Mouse (Mus musculus) brain, embryonic 18.5 days (tissue): ENCODE measurements around the gene Gm17387.

Source experiments
- DNase-seq: peaks from one replicate; pipeline ENCODE4 v3.0.0-alpha.2; 2012; ENCODE audit warnings: low read depth, low spot score

Gene Gm17387

DNA sequence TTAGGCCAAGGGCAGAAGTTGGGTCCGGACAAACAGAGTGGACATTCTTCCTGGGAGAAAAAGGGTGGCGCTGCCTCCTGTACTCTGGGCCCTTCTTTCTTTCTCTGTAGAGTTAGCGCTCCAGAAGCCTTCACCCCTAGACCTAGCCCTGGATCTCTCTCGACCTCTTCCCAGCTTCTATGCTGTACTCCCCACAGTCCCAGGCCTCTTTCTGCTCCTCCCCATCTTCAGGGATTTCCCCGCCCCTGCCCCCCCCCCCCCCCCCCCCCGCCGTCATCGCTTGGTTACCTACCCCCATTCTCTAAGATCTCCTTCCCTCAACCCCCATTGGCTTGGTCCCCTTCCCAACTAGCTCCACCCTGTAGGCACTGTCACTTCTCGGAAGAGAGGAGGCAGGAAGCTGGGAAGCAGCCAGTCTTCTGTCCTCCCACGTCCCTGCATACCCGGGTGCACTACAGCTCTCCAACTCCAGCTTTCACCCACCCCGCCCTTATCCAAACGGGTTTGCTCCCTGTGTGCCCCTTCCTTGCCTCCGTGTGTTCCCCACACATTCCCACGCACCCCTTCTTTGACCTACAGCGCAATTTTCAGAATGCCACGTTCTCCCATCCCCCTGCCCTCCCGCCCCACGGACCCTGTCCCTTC lies 18.8 kb downstream of the Gm17387 start:
- DNase-seq = no peak

DNA sequence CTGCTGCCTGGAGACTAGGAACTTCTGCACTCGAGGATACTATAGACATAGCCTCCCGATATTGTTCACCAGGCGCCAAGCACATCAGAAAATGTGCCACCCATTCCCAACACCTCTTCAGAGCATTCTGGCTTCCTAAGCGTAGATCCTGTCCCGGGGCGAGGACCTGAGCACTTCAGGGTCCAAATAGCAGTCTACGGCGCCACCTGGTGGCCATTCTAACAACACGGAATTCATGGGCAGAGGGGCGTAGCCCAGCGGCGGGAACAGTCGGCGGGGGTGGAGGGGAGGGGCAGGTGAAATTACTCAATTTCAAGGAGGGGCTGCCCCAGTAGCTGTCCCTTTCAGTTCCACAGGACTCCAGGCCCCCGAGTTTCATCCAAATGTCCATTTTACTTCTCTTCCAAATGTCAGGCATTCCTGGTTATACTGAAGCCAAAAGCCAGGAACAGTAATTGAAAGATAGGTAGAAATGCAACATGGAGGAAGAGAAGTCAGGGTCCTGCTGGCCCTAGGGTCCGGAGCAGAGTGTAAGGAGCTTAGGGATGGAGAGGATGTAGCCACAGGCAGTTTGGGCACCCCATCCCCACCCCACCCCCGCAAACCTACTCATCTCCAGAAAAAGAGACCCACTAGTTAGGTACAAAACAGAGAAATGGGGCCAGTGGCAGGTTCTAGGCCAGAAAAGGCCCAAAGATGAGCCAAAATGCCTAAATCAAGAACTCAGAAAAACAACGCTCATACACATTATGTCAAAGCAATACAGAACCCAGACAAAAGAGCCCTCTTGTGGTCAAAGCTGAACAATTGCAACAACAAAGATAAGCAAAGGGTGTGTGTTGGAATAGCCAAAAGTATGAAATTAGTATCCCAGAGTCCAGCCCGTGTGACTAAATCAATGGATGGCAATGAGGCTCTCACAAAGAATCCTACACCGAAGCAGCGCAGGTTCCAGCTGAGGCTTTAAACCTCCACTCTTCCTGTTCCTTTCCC lies 19.6 kb downstream of the Gm17387 start:
- peak; percentile 79 for DNase-seq

DNA sequence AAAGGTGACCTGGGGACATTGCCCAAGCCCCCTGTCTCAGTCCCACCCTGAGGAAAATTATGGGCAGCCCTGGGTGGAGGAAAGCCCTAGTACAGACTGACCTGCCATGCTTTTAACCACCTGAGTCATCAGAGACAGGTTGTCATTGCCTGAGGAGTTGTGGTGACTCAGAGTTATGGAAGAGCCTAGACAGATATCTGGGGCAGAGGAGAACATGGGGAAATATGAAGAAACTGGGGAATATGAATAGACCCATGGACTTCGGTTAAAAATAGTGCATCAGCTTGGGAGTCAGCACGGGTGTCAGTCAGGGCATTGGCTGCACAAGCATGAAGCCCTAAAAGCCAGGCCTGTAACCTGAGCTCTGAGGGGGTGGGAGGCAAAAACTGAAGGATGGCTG lies 20.4 kb downstream of the Gm17387 start:
- DNase-seq = no peak

DNA sequence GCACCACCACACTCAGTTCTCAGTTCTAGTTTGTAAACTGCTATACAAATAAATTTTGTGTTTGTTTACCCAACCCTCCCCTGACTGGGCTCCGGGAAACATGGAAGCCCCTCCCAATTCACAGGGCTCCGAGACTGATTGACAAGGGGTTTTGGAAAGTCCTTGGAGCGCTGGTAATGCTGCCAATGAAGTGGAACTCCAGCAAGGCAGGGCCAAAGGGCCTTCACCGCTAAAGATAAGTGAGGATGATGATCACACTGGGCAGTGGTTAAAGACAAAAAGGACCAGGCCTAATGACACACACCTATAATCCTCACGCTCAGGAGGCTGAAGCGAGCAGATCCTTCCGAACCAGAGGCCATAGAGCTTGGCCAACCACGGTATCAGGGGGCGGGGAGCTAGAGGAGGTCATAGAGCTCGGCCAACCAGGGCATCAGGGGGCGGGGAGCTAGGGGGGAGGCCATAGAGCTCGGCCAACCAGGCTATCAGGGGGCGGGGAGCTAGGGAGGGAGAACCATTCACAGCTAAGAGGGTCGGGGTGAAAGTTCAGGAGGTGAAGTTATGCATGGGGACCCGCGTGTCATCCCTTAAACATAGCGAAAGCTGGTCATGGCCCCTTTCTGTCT lies 22.2 kb downstream of the Gm17387 start:
- no peak for DNase-seq

DNA sequence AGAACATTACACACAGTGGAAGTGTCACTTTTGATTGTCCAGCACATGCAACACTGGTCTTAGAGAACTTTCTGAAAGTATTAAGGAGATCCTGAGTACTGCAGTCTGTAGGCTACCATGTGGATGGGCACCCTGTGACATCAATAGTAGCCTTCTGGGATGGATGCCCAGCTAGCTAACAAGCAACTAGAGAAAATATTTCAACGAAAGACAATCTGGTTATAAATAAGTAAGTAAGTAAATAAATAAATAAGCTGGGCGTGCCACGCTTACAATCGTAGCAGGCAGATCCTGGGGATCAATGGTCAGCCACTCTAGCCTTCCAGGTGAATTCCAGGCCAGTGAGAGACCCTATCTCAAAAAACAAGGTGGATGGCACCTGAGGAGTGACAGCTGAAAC lies 23.1 kb downstream of the Gm17387 start:
- DNase-seq = no peak

DNA sequence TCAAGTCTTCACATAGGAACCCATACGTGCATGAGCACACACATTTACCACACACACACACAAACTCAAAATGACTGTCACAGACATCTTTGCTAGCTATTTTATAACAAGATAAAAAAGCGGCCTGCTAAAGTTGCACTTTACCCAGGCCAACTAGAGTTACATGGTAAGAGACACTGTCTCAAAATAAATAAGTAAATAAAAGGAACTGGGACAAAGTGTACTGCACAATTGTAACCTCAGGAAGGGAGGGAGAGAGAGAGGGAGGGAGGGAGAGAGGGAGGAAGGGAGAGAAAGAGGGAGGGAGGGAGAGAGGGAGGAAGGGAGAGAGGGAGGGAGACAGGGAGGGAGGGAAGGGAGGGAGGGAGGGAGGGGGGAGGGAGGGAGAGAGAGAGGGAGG lies 23.5 kb downstream of the Gm17387 start:
- DNase-seq = no peak

DNA sequence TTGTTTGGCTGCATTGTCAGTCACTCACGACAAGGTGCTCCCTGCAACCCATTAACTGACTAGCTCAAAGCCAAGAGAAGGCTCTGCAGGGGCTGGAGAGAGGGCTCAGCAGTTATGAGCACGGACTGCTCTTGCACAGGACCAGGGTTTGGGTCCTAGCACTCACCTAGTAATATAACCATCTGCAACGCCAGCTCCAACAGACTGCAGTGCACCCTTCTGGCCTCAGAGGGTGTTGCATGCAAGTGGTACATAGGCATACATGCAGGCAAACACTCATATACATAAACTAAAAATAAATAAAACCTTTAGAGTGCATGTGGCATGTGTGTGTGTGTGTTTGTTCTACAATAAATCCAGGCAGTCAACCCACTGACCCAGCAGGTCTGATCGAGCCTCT lies 26.9 kb downstream of the Gm17387 start:
- DNase-seq = no peak

DNA sequence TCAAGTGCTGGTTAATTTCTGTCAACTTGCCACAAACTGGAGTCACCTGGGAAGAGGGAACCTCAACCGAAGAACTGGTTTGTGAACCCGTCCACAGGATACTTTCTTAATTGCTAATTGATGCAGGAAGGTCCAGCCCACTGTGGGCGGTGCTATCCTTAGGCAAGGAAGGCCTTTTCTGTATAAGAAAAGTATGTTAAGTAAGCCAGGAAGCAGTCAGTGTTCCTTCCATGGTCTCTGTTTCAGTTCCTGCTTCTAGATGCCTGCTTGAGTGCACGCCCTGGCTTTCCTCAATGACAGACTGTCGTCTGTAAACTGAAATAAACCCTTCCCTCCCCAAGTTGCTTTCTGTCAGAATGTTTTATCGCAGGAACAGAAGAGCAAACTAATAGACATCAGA lies 28.0 kb downstream of the Gm17387 start:
- no peak for DNase-seq

DNA sequence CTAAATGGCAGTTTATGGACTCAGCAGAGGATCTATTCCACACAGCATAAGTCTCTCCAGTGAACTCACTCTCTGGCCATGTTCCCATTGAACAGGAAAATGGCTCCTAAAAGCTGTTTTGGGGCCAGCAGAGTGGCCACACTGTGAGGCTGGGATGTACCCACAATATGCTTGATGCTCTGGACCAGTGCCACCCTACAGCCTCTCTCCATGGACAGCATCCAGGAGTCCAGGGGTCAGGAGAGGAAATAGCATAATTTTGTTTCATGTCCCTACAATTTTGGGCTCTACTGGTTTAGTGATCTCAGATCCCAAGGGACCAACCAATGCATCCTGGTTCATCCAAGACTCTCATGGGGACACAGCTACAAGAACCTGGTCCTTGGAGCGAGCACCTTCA lies 28.6 kb downstream of the Gm17387 start:
- no peak for DNase-seq

DNA sequence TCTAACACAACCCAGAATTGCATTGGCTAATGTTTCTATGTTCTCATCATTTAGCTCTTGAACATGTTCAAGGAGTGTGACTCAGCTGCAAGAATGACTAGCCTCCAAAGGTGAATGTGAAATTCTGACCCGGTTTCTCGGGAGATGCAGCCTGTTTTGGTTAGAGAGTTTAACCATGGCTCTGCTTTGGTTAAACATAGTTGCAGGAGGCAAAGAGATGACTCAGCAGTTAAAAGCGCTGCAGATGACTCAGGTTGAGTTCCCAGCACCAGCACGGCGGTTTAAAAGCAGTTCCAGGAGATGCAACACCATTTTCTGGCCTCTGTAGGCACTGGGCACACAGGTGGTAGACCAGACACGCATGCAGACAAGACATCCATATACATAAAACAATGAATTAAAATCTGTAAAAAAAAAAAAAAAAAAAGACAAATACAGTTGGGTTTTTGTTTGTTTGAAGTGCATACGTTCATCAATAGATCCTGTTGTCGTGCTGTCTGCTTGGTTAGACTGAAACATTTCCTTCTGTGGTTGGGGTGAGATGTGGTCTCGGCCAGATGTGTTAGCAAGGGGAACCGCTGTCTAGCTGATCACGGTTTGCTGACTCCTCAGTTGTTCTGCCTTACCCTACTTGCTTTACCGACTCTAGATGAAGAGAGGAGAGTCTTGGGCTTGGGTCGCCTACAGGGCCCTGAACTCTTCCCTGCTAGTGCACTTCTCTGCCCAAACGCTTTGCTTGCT lies 29.8 kb downstream of the Gm17387 start:
- DNase-seq = no peak

DNA sequence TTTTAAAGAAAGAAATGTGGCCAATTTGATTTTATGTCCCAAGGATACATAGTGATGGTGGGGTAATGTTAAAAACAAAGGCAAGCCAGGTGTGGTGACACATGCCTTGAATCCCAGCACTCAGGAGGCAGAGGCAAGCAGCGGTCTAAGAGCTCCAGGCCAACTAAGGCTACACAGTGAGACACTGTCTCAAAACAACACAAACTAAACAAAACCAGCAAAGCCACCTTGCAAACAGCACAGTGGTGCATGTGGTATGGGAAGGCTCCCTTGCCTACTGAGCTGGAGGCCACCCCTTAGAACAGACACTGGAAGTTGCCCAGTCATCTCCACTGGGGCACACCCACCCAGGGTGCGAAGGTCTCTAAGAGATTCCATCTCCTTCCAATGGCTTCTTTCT lies 31.0 kb downstream of the Gm17387 start:
- DNase-seq = no peak

DNA sequence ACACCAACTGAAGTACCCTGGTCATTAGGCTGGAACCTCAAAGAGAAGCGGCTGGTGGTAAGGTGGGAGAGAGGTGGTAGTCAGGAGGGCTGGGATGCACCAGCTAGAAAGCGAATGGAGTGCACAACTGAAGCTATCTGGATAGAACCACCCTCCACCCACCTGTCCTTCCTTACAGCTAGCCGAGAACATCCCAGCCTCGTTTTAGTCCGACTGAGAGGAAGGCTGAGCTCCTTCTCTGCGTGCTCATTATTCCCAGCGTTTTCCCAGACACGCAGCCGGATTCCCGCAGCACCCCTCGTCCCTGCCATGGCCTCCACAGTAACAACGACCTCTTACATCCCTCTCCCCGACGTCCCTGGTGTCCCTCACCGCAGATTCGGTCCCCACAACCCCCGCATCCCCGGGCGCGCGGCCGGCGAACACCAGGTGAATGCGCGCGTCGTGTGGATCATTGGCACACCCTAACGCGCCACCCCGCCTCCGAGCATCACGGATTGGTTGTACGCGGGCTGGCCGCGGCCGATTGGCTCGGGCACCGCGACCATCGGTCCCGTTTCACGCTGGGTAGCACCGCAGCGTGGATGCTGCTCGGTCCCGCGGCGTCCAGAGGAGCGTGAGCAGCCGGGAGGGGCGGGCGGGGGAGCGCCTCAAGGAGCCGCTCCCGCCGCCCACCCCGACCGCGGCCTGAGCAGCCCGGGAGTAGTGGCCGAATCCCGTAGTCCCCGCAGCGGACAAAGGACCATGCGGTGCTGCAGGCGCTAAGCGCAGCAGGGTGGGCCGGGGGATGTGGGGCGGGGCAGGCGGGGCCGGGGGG lies 31.7 kb downstream of the Gm17387 start, which contains the start of gene B4galnt4:
Gene B4galnt4, plus strand, starts transcription at position 679 of the 817 bp plus-strand sequence.
- peak; percentile 89 for DNase-seq

DNA sequence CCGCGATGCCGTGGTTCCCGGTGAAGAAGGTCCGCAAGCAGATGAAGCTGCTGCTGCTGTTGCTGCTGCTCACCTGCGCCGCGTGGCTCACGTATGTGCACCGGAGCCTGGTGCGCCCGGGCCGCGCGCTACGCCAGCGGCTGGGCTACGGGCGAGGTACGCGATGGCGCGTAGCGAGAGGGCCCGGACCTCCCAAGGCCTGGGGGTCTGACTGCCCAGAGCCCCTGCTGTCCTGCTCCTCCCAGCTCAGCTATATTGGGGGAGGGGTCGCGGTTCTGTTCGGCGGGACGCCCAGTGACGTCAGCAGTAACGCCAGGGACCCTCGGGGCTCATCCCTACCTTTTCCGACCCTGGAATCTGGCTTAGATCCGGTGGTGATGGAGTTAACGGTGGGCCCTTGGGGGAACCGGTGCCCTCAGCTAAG lies 32.4 kb downstream of the Gm17387 start:
- no peak for DNase-seq

DNA sequence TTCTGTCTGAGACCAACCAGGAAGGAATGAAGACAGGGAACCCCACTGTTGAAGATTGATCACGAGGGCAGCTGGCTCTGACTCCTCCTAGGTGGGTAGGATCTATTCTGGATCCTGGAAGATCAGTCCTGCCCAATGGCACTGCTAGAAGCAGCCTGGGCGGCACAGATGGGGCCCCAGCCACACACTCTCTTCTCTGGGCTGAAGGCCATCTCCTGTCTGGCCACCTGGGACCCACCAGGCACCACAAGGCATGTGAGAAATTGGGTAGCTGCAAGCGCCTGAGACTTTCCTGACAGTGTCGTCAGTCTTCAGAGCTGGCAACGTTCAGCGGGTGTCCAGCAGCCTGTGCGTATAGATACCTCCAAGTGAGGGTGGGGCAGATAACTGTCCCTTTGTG lies 33.6 kb downstream of the Gm17387 start:
- DNase-seq = no peak

DNA sequence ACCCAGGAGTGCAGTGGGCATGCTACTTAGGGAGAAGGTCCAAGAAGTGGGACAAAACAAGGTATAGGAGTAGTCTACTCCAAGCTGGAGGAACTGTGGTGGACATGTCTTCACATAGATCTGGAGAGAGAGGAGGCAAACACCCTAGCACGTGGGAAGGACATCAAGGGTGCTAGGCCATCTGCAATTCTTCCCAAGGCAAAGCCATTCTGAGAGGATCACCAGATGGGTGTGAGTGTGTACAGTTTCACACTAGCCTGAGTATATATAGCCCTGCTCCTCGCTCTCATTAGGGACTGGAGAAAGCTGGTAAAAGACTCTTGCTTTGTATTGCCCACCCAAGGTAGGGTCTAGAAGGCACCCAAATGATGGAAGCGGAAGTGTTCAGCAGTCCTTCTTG lies 34.4 kb downstream of the Gm17387 start:
- no peak for DNase-seq

DNA sequence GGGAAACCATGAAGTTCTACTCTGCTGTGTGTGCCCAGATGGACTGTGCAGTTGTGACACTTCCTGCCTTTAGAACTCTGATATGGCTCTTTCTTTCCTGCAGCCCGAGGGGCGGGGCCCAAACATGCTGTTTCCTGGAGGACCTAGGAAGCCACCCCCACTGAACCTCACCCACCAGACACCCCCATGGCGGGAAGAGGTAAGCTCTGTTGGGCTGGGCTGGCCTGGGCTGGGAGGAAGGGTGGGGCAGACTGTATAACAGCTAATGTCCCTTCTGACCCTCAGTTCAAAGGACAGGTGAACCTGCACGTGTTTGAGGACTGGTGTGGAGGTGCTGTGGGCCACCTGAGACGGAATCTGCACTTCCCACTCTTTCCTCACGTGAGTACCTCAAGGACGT lies 35.2 kb downstream of the Gm17387 start:
- DNase-seq = no peak

DNA sequence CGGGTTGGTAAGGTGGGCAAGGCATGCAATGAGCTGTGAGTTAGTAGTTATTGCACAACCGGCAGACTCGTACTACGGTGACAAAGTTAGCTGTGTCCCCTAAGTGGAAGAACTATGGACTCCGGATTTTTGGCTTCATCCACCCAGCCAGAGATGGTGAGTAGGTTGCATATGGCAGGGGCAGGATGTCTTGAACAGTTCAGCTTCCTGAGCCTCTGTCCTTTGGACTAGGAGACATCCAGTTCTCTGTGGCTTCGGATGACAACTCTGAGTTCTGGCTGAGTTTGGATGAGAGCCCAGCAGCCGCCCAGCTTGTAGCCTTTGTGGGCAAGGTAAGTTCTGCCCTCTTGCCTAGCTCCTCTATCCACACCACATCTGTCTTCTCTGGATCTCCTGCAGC lies 35.6 kb downstream of the Gm17387 start:
- no peak for DNase-seq

DNA sequence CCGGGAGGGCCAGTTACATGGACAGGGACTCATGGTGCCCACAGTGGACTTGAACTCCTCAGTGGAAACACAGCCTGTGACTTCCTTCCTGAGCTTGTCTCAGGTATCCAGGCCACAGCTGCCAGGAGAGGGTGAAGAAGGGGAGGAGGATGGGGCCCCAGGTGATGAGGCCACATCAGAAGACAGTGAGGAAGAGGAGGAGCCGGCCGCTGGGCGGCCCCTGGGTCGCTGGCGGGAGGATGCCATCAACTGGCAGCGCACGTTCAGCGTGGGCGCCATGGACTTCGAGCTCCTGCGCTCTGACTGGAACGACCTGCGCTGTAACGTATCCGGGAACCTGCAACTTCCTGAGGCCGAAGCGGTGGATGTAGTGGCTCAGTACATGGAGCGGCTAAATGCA lies 39.4 kb downstream of the Gm17387 start:
- no peak for DNase-seq

DNA sequence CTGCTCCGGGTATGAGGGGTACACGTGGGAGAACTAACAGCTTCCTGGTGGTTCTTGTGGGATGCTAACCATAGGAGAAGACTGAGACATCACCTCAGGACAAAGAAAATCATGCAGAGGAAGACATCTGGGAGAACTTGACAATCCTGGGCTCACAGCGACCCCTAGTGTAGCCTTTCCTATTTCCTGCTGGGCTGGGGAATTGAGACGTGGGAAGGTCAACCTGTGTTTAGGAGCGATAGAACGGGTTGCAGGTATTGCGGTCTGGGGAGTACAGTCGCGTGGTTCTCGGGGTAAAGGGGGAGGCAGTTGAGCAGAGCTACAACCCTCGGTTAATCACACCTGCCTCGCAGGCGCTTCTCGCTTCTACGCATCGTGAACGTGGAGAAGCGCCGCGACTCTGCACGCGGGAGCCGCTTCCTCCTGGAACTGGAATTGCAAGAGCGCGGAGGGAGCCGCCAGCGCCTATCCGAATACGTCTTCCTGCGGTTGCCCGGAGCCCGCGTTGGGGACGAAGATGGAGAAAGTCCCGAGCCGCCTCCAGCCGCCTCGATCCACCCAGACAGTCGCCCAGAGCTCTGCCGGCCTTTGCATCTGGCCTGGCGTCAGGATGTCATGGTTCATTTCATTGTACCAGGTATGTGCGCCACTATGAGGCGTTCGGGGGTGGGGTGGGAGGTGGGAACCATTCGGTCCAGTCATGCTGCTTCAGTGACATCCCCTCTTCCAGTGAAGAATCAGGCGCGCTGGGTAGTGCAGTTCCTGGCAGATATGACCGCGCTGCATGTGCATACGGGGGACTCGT lies 41.3 kb downstream of the Gm17387 start:
- peak; percentile 66 for DNase-seq
